Mouse (Mus musculus): ENCODE measurements around the gene Gprc6a.

Gene Gprc6a

DNA sequence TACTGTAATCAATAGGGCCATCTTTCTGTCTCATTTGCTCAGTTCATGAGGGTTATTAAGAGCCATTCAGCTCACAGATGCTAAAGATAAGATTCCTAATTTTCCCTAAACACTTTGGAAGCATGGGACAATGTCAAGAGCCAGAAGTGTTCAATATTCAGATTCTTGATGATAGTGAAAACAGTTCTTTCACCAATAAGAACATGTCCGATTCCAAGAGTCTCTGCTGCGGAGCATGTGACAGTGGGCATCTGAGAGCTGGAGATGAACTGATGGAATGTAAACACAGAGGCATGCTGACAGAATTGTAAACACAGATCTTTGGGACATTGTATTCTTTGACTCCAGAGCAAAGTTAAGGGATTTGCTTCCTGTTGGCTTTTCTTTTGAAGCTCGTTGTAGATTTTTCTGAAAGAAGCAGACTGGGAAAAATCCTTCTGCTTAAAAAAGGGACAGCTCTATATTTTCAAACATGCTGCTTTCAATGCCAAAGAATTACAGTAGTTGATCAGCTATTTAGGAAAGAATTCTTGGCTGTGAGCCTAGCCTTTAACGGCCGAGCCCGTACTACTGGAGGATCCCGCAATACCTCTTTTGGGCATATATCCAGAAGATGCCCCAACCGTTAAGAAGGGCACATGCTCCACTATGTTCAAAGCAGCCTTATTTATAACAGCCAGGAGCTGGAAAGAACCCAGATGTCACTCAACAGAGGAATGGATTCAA, at the start of gene Gprc6a:
Gene Gprc6a, minus strand, starts transcription at position 51 of the 726 bp plus-strand sequence.
- DNase-seq (ENCODE audit: low spot score) = no peak

DNA sequence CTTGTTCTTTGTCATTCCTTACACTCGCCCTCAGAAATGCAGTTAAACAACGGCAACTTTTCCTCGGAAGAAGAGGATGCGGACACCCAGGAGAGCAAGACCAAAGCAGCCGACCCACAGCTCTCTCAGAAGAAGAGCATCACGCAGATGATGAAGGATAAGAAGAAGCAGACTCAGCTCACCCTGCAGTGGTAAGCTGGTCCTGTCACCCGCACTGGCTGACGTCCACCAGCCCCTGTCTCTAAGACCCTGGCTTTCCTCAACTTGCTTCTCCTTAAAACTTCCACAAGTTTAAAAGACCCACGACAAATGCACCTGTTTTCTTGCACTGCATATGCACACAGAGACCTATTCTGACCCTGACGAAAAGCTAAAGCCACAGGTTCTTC, 47.0 kb upstream of the Gprc6a start:
- DNase-seq (ENCODE audit: low spot score) = no peak

DNA sequence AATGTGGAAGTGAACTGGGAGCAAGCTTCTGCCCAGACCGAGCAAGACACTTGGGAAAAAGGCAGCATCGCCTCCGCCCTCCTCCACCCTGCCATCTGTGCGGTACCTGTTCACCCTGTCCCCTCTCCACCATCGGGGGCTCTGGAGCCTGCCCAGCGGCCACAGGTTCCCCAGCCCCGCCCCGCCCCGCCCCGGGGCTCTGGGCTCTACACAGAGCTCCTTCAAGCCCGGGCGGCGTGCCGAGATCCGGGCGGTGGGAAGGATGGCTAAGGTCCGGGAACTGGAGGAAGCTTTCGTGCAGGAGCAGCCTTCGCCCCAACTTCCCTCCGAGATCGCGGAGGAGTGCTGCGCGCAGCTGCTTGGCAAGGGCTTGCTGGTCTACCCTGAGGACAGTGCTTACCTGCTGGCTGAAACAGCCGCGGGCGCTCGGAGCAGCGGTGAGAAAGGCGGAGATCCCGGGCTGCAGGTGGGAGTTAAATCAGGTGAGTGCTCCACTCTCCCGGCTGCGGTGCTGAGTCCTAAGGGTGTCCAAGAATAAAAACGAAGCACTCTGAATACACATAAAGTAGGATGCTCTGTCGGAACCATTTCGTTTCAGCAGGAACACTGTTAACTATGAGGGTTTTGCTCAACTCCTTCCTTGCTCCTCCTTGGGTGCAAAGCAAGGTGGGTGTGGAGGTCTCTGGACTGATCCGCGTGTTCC, 46.4 kb upstream of the Gprc6a start, which contains the start of gene Rfx6:
Gene Rfx6, plus strand, starts transcription at position 209 of the 703 bp plus-strand sequence.
- no peak for DNase-seq (ENCODE audit: low spot score)

DNA sequence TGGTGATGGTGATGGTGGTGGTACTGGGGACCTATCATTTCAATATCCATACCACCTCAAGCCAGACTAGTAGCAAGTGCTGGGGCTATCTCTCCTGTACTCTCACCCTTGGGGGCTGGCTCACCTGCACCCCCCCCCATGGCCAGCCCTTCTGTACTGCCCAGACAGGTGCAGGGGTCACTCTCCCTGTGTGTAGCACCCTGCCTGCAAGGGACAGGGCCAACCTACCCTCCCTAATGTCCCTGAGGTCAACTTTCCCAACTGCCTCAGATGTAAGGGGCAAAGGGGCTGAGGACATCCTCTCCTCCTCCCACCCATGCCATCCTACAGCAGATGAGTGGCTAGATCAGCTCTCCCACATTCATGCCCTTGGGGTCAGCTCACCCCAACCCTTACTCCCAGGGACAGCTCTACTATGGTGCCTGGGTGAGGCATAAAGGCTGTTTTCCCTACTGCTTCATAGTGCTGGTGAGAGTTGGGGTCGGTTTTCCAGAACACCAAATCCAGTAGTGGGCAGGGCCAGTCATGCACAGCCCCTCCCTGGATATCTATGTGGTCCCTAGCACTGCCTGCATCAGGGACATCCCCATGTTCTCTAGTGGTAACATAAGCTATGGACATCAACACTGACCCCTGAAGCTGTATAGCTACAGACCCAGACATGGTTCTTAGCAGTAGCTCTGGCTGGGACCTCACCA, 41.0 kb upstream of the Gprc6a start:
- no peak for DNase-seq (ENCODE audit: low spot score)

DNA sequence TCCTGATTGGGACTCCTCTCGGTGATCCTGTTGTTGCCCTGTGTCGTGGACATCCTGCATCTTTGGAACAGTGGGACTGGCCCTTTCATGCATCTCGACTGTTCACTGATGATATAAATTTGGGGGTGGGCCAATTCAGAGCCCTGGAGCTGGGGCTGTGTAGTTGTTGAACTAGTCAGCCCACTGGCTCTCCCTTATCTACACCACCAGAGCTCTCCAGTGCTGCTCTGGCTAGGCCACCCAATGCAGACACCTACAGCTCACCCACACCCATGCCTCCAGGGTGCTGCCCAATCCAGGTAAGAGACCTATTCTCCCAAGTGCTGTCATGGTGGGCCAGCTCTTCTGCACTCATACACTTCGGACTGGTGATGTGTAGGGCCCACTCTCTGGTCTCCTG, 40.3 kb upstream of the Gprc6a start:
- no peak for DNase-seq (ENCODE audit: low spot score)

DNA sequence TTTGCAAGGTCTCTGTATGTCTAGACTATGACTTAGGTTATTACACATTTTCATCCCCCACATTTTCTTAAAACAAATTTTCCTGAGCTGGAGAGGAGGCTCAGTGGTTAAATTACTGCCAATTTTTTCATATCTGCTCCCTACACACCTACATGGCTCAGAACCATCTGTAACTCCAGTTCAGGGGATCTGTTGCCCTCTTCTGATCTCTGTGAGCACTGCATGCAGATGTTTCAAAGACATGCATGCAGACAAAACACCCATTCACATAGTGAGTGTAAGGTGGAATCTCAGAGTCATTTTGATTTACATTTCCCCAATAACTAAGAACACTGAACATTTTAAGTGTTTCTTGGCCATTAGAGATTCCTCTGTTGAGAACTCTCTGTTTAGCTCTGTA, 38.1 kb upstream of the Gprc6a start:
- DNase-seq (ENCODE audit: low spot score) = no peak

DNA sequence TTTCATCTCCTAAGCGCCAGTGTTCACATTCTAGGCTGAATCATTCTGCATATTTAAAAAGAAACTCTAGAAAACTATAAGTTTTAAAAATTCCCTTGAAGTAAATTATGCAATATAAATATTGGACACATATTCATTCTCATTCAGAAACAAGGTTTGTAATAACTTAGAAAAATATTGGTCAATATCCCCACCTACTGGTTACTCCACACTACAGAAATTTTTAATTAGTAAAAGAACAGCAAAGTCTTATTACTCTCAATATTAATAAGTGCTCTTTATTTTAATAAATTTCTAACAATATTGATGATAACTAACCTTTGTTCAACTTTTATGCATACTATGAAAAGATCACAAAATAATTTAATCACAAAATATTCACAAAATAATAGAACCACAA, 26.1 kb upstream of the Gprc6a start:
- DNase-seq (ENCODE audit: low spot score) = no peak

DNA sequence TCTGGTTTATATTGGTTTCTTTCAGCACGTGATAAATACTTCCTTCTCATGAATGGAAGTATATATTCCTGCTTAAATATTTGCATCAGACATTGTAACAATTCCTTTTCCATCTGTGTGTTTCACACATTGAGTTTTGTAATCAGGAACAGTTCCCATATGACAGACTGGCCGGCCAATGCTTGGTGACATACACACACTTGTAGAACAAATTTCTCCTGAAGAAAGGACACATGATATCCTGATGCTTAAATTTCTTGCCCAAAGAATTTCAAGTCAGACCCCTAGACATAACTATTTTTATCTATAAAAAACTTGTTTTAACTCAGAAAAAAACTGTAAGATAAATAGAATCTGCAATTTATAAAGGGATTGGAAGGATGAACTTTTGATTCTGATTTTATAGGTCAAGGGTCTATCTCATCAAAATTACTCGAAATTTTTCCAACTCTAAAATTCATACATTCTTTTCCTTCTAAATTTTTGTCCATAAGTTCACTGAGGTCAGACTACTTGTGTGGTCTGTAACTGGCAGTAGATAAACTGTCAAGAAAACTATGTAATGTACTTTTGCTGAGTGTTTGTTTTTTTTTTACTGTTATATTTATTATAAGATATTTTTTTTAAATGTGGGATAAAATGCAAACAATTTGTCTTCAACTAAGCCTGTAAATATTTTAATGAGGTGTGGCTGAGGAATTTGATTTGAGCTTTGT, 18.4 kb upstream of the Gprc6a start:
- no peak for DNase-seq (ENCODE audit: low spot score)

DNA sequence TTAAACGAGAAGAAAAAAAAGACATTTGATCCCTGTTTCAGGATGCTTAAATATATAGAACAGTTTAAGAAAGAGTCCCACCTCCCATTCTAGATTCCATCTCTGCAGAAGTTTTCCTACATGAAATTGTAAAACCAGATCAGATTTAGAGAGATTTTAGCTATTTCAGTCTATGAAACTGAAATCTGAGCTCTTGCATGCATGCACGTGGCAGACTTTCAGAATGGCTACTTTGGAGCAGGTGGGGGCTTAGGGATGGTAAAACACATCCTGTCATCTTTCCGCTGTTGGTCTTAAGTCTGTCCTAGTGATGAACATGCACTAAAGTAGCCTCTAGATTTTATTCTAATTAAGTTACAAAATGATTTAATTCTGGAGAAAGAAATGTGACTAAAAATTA, 10.1 kb downstream of the Gprc6a start:
- DNase-seq (ENCODE audit: low spot score) = no peak

DNA sequence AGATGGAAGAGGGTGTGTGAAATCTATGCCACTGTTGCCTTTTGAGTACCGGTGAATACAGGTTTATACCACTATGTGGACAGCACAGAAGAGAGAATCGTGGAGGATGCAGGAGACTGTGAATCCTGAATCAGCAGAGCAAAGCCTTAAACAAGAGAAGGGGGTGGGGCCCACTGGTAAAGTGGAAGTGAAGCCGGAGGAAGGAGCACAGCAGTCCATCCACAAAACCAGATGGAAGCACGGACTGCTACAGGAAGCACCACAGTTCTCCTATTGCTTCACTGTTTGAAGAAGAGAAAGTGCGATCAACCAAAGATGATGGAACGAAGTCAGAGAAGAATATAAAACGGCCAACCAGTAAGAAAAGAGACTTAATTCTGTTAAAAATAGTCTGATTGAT, 11.1 kb downstream of the Gprc6a start:
- DNase-seq (ENCODE audit: low spot score) = no peak

DNA sequence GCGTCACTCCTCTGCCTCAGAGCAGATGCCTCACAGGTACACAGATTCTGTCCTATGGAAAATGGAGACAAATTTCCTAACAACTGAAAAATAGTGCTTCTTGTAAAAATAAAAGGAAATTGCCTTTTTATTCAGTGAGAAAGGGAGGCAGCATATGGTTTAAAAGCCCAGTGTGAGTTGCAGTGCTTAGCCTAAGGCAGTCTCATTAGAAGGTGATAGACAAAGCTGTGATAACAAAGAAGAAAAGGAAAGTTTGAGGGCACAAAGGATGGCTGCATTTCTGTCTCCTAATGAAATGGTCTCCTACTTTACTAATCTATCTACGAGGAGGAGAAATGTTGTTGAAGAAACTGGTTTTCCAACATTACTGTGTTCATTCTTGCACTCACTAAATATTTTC, 12.7 kb downstream of the Gprc6a start:
- DNase-seq (ENCODE audit: low spot score) = no peak

DNA sequence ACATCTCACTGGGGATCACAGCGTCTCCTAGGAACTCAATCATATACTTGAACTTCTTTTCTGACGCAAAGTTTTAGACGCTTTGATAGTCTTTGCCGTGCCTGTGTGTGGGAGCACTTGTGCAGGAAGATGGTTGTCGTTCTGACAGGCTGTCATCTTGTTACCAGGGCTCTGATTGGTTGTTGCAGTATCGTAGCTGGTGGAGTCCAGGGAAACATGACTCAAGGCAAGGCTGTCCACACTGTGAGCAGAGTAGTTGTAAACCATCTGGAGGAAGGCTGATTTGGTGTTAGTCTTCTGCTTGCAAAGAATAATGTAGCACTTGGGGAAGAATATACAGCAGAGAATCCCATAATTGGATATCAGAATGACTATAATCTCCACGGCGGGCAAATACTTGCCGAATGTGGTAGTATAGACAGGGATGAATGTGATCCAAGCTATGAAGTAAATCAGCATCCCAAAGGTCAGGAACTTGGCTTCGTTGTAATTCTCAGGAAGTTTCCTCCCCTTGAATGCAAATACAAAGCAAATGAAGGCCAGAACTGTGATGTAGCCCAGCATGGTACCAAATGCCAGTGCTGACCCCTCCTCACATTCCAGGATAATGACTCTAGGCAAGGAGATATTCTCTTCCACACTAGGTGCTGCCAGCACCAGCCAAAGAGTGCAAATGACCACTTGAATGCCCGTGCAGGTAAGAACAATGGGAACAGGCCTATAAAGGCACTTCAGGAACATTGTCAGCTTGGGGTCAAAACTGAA, 16.3 kb downstream of the Gprc6a start:
- DNase-seq (ENCODE audit: low spot score) = no peak

DNA sequence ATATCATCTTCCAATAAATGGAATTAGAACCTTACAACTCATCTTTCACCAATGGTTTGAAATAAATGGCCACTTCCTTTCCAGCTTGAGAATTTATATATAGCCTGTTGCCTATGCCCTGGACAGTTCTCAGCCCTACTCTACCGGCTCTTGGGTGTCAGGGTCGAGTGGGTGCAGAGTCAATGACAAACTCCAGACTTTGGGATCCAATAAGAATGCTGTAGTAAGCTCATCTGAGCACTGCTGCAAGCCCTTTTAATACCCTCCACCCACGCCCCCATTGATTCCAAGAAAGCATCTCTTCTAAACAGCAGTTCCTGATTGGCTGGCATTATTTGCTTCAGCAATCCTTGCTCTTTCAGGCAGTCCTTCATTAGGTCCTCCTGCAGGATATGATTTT, 17.8 kb downstream of the Gprc6a start:
- DNase-seq (ENCODE audit: low spot score) = no peak

DNA sequence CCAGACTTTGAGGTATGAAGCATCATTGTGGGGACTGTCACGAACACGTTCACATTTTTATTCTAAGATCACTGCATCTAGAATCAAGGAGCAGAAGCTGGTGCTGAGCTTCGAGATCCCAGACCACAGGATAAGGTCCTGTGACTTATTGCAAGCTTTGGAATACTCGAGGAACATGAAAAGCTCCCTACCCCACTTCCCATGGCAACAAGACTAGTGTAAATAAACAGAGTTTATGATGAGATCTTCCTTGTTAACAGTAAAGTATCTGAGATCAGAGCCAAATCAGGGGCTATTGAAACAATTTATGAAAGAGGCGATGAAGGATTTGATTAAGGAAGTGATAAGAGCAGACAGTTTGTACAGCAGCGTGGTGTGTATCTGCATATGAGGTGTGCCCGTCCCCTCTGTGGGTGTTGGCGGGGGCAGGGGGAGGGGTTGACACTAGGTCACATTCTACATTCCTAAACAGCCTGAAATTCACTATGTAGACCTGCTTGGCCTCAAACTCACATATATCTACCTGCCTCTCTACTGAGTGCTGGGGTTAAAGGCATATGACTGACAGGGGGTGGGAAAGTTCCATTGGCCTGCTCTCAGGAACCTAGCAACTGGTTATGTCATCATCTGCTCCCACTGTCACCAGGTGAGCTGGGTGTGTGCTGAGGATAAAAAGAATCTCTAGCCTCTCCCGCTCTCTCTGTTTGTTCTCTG, 19.1 kb downstream of the Gprc6a start:
- no peak for DNase-seq (ENCODE audit: low spot score)

DNA sequence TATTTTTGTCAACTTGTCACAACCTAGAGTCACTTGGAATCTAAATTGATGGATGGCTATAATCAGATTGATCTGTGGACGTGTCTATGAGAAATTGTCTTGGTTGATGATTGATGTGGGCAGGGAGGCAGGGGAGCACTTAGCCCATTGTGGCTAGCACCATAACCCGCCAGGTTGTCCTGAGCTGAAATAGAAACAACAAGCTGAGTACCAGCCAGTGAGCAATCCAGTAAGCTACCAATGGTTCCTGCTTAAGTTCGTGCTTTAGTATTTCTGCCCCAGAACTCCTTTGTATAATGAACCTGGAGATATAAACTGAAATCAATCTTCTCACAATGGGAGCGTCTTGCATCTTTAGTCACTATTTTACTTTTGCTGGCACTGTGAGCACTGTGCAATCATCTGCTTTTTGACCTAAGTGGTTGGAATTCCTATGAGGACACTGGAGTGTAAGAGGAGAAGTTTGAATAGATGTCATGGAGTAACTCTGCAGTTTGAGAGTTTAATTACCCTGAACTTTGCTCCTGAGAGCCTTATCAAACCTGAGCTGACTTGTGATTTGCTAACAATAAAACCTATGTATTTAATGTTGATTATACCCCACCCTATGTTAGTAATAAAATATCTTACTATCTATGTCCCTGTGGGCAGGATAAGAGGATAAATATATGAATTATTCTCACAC, 21.4 kb downstream of the Gprc6a start:
- no peak for DNase-seq (ENCODE audit: low spot score)

DNA sequence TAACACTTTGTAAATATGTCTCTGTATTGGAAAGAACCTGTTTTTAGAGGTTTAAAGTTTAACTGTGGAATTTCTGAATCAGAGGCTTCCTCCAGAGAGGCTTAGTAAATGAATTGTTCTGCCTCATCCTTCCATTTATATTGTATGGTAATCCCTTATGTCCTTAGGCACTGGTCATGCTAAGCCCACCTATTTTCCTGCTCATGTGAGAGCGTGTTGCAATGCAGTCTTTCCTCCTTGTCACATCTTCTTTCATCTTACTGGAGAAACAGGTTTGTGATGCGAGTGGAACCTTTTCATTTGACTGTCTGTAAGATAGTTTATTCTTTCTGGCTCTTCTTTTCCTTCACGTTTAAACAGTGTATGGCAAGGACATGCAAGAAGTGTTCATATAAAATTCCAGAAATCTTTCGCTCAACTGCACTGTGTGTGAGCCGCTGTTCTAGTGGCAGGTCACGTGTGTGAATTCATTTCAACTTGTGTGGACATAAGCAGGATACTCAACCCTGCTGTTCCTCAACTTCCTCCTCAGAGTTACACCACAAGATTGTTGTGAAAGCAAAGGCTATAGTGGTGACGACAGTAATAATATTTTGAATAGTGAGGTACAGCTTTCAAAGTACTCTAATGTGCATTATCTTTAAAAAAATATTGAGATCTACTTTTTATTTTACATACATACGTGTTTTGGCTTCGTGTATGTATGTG, 34.2 kb downstream of the Gprc6a start:
- no peak for DNase-seq (ENCODE audit: low spot score)

DNA sequence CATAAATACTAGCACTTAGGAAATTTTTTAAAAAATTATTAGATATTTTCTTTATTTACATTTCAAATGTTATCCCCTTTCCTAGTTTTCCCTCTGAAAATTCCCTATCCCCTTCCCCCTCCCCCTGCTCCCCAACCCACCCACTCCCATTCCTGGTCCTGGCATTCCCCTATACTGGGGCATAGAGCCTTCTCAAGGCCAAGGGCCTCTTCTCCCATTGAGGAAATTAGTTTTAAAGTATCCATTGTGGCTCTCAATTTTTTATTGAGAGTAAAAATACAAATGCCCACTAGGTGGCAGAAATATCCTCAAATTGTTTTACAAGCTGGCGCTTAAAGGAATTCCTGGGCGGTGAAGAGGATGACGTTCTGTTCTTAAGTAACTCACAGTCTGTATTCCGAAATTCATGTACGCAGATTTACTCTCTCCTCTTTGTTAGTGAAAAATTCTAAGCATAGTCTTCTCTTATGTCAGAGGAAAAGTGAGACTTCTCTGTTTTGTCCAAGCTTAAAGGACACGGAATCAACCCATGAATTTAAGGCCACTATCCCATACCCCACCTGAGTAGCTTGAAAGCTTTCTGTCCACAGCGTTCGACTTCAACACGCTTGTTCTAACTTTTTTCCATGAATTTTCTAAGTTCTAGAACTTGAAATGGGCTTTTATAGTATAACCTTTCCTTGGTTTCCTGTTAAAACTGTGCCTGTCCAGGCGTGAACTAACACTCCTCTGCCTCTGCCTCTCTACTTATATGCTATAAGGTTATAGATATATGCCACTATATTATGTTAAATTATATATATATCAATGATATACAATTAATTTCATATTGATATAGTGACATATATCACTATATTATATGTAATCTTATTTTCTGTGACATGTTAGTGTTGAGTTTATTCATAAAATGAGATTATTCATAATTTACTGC, 36.0 kb downstream of the Gprc6a start:
- DNase-seq (ENCODE audit: low spot score) = peak; percentile 2

DNA sequence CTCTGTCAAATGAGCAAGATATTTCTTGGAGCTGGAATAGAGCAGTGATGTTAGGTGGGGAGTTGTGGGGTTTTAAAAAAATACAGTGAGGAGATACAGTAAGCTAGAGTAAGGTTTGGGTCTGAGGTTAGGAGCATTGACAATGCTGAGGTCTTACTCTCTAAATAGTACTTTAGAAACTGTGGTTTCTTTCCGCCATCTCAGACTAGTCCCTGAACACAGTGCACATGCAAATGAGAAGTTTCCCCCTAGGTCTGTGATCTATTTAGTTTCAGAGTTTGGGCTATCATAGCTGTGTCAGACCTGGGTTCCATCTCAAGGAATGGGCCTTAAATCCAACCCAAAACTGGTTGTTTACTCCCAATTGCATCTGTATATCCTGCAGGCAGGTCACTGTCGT, 39.7 kb downstream of the Gprc6a start:
- no peak for DNase-seq (ENCODE audit: low spot score)

DNA sequence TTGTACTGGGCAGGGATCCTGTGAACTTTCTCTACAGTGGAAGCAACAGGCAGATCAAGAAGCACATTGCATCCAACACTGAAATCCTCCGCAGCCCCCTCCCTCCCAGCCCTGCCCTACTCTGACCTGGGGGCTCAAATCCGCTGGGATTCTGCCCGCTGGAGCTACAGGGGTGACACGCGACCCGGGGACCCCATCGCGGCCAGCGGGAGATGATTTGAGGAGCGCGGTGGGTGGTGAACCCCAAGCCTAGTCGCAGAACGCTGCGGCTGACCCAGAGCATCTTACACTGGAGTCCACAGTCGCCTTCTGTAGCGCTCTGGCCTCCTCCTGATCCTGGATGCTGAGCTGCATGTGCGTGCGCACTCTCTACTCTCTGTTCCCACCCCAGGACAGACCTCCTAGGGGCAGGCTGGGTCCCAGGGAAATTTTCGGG, 41.1 kb downstream of the Gprc6a start, which contains the start of gene Fam162b:
Gene Fam162b, minus strand, starts transcription at position 379 of the 436 bp plus-strand sequence.
- no peak for DNase-seq (ENCODE audit: low spot score)
